Mouse (Mus musculus): ENCODE measurements around the gene Lemd2. TPM values are rescaled to one million over a fixed set of nuclear protein-coding genes. Genes with fewer than 3 reads are reported as not detected.

Lemd2 gene
- polyA plus RNA-seq, 1 experiment from 2014 or later, result 9.6 TPM

- Histone ChIP-seq H3K4me1 (replicated peaks; ENCODE audit: control insufficient read depth, insufficient read depth) (no peaks in the 10 kb centered on the region), H3K9me3 (ENCODE audit: control insufficient read depth, low read length) (no peaks in the 10 kb centered on the region), H3K4me3 (ENCODE audit: low read depth, low read length) (no peak overlapping the region), H3K27me3 (ENCODE audit: control insufficient read depth, insufficient read depth, low read length) (no peaks in the 10 kb centered on the region), H3K9ac (ENCODE audit: low read length) (0 out of 2 replicates have a peak overlapping the region, but pooled peaks have one; percentile 27), H3K4me2 (replicated peaks; ENCODE audit: low read depth) (no peak overlapping the region), H3K27ac (replicated peaks) (no peak overlapping the region), H3K36me3 (ENCODE audit: control insufficient read depth, insufficient read depth, low read length) (no peaks in the 10 kb centered on the region)
- DNase-seq (ENCODE audit: low spot score) (no peak), ATAC-seq (ENCODE audit: low FRiP score, low TSS enrichment) (no peak)
- TF ChIP-seq CTCF (IDR thresholded peaks at IDR 0.05; ENCODE audit: low read depth) (no peak), EP300 (optimal IDR thresholded peaks at IDR 0.05) (no peak)
- WGBS, result 37% methylated on average over 14 of the region's 14 CpGs
Observed at GRCm38 (mm10) chr17:27175196-27175874, 28.9 kb downstream of the Lemd2 start.

GRCm38 (mm10) chr17:27173715-27174114, 30.6 kb downstream of the Lemd2 start:
- no peak overlapping the region for H3K27ac ChIP-seq (replicated peaks)
- ATAC-seq (ENCODE audit: low FRiP score, low TSS enrichment) (no peak), DNase-seq (ENCODE audit: low spot score) (no peak)
- H3K4me1 ChIP-seq (replicated peaks; ENCODE audit: control insufficient read depth, insufficient read depth), result no peaks in the 10 kb centered on the region
- no peak overlapping the region for H3K9ac ChIP-seq (ENCODE audit: low read length)
- 60% methylated on average over 3 of the region's 3 CpGs for WGBS
- H3K4me2 ChIP-seq (replicated peaks; ENCODE audit: low read depth), result no peak overlapping the region
- H3K9me3 ChIP-seq (ENCODE audit: control insufficient read depth, low read length), result no peaks in the 10 kb centered on the region
- no peak overlapping the region for H3K4me3 ChIP-seq (ENCODE audit: low read depth, low read length)
- TF ChIP-seq CTCF (IDR thresholded peaks at IDR 0.05; ENCODE audit: low read depth), result no peak
- TF ChIP-seq EP300 (optimal IDR thresholded peaks at IDR 0.05), result no peak
- H3K27me3 ChIP-seq (ENCODE audit: control insufficient read depth, insufficient read depth, low read length), result no peaks in the 10 kb centered on the region
- no peaks in the 10 kb centered on the region for H3K36me3 ChIP-seq (ENCODE audit: control insufficient read depth, insufficient read depth, low read length)

GRCm38 (mm10) chr17:27172459-27172858, 31.8 kb downstream of the Lemd2 start:
- TF ChIP-seq EP300 (optimal IDR thresholded peaks at IDR 0.05) (no peak), CTCF (IDR thresholded peaks at IDR 0.05; ENCODE audit: low read depth) (no peak)
- DNase-seq (ENCODE audit: low spot score) (no peak), ATAC-seq (ENCODE audit: low FRiP score, low TSS enrichment) (no peak)
- Histone ChIP-seq H3K9ac (ENCODE audit: low read length) (no peak overlapping the region), H3K4me2 (replicated peaks; ENCODE audit: low read depth) (no peak overlapping the region), H3K36me3 (ENCODE audit: control insufficient read depth, insufficient read depth, low read length) (no peaks in the 10 kb centered on the region), H3K27me3 (ENCODE audit: control insufficient read depth, insufficient read depth, low read length) (no peaks in the 10 kb centered on the region), H3K9me3 (ENCODE audit: control insufficient read depth, low read length) (no peaks in the 10 kb centered on the region), H3K27ac (replicated peaks) (no peak overlapping the region), H3K4me1 (replicated peaks; ENCODE audit: control insufficient read depth, insufficient read depth) (no peaks in the 10 kb centered on the region), H3K4me3 (ENCODE audit: low read depth, low read length) (no peak overlapping the region)
- WGBS, result 74% methylated on average over 9 of the region's 9 CpGs

- Histone ChIP-seq H3K4me3 (ENCODE audit: low read depth, low read length) (no peak overlapping the region), H3K36me3 (ENCODE audit: control insufficient read depth, insufficient read depth, low read length) (no peaks in the 10 kb centered on the region), H3K4me1 (replicated peaks; ENCODE audit: control insufficient read depth, insufficient read depth) (no peaks in the 10 kb centered on the region), H3K9me3 (ENCODE audit: control insufficient read depth, low read length) (no peaks in the 10 kb centered on the region), H3K4me2 (replicated peaks; ENCODE audit: low read depth) (no peak overlapping the region), H3K27ac (replicated peaks) (no peak overlapping the region), H3K9ac (ENCODE audit: low read length) (no peak overlapping the region), H3K27me3 (ENCODE audit: control insufficient read depth, insufficient read depth, low read length) (no peaks in the 10 kb centered on the region)
- 70% methylated on average over 5 of the region's 5 CpGs for WGBS
- ATAC-seq (ENCODE audit: low FRiP score, low TSS enrichment) (no peak), DNase-seq (ENCODE audit: low spot score) (no peak)
- TF ChIP-seq EP300 (optimal IDR thresholded peaks at IDR 0.05) (no peak), CTCF (IDR thresholded peaks at IDR 0.05; ENCODE audit: low read depth) (no peak)
Observed at GRCm38 (mm10) chr17:27171121-27171520, 33.1 kb downstream of the Lemd2 start.

- no peak for DNase-seq (ENCODE audit: low spot score)
- no peak overlapping the region for H3K4me2 ChIP-seq (replicated peaks; ENCODE audit: low read depth)
- H3K4me1 ChIP-seq (replicated peaks; ENCODE audit: control insufficient read depth, insufficient read depth), result no peaks in the 10 kb centered on the region
- 75% methylated on average over 11 of the region's 11 CpGs for WGBS
- H3K27me3 ChIP-seq (ENCODE audit: control insufficient read depth, insufficient read depth, low read length), result no peaks in the 10 kb centered on the region
- H3K9ac ChIP-seq (ENCODE audit: low read length), result no peak overlapping the region
- no peaks in the 10 kb centered on the region for H3K9me3 ChIP-seq (ENCODE audit: control insufficient read depth, low read length)
- H3K36me3 ChIP-seq (ENCODE audit: control insufficient read depth, insufficient read depth, low read length), result no peaks in the 10 kb centered on the region
- H3K27ac ChIP-seq (replicated peaks), result no peak overlapping the region
- TF ChIP-seq EP300 (optimal IDR thresholded peaks at IDR 0.05), result no peak
- no peak for TF ChIP-seq CTCF (IDR thresholded peaks at IDR 0.05; ENCODE audit: low read depth)
- H3K4me3 ChIP-seq (ENCODE audit: low read depth, low read length), result no peak overlapping the region
- ATAC-seq (ENCODE audit: low FRiP score, low TSS enrichment), result no peak
Observed at GRCm38 (mm10) chr17:27169952-27170695, 34.1 kb downstream of the Lemd2 start.

GRCm38 (mm10) chr17:27168569-27168968, 35.7 kb downstream of the Lemd2 start:
- Histone ChIP-seq H3K4me1 (replicated peaks; ENCODE audit: control insufficient read depth, insufficient read depth) (no peaks in the 10 kb centered on the region), H3K9ac (ENCODE audit: low read length) (no peak overlapping the region), H3K9me3 (ENCODE audit: control insufficient read depth, low read length) (no peaks in the 10 kb centered on the region), H3K27me3 (ENCODE audit: control insufficient read depth, insufficient read depth, low read length) (no peaks in the 10 kb centered on the region), H3K4me2 (replicated peaks; ENCODE audit: low read depth) (no peak overlapping the region), H3K27ac (replicated peaks) (no peak overlapping the region), H3K4me3 (ENCODE audit: low read depth, low read length) (no peak overlapping the region), H3K36me3 (ENCODE audit: control insufficient read depth, insufficient read depth, low read length) (no peaks in the 10 kb centered on the region)
- DNase-seq (ENCODE audit: low spot score) (no peak), ATAC-seq (ENCODE audit: low FRiP score, low TSS enrichment) (no peak)
- WGBS, result 93% methylated on average over 4 of the region's 4 CpGs
- TF ChIP-seq CTCF (IDR thresholded peaks at IDR 0.05; ENCODE audit: low read depth), result no peak
